Mouse (Mus musculus): ENCODE measurements around the gene Ccdc172.

GRCm38 (mm10) chr19:58550916-58551315, 39.1 kb downstream of the Ccdc172 start:
- TF ChIP-seq CTCF (conservative IDR thresholded peaks at IDR 0.05; ENCODE audit: low read length) (no peak), NANOG (IDR thresholded peaks at IDR 0.05; ENCODE audit: borderline replicate concordance, low read length) (no peak)

Measured in E14TG2a.4 (cell line).